Mouse (Mus musculus): ENCODE measurements at regions not wholly inside any gene's neighbourhood (a gene's known extent, or its start where the extent isn't known, plus 50 kb on each side); places are given as distances from the start of the nearest gene placed in this dataset.

DNA sequence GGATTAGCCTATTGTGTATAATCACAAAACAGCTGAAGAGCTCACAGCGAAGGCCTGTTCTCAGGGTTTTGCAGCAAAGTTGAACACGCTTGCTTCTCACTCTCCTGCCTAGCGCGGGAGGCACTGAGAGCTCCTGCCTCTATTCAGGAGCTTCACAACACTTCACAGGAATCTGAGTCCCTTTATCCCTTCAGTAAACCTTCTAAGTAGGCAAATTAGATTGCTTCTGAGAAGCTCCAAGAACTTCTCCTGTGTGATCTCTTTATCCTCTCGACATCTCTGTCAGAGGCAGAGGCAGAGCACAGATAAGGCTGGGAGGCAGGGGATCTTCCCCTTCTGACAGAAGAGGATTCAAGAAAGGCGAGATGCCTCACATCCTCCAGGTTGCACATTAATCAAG is 488.7 kb upstream of the Adamts16 start:
- Histone ChIP-seq H3K9ac (ENCODE audit: low read depth, low read length) (no peak overlapping the region), H3K27me3 (ENCODE audit: control insufficient read depth, insufficient read depth, low read length) (no peaks in the 10 kb centered on the region)

DNA sequence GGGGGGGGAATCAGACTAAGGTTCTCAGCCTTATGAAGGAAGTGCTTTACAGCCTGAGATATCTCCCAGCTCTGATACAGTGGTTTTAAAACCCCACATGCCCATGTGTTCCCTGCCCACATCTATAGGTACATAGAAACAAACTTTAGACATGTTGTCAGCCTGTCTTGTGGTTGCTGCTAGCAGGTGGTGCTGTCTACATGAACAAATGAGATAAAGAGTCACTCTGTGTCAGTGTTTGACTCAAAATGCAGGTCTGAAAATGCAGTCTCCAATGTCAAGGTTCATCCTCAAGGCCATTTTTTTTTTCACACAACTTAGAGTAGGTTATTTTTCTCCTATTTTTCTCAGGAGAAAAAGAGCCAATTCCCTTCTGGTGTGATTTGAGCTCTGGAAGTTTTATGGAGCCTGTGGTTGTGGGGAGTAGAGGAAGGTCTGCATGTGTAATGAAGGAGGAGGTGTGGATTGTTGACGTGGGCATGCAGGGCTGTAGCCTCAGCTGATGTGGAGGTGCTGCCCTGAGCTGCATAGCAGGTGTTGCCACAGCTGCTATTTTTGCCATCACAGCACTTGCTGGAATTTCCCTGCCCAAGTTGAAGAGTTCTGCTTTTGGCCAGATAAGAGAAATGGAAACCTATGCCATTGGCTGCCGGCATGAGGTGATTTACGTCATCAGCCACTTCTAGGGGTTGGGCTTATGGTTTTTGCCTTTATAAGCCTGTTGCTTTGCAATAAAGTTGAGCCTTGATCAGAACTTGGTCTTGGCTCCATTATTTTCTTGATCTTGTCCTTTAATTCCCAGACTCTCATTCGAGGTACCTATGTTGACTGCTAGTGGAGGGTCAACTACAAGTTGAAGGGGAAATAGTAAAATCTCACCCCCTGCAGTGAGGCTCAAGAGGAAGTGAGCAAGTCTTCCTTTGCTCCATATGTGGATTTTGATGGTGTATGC is 486.5 kb upstream of the Adamts16 start:
- WGBS, result 77% methylated on average over 4 of the region's 4 CpGs
- H3K4me1 ChIP-seq (replicated peaks; ENCODE audit: control insufficient read depth, insufficient read depth, low read length), result no peaks in the 10 kb centered on the region
- no peaks in the 10 kb centered on the region for H3K9me3 ChIP-seq (ENCODE audit: control insufficient read depth, low read length)
- no peaks in the 10 kb centered on the region for H3K36me3 ChIP-seq (ENCODE audit: control insufficient read depth, insufficient read depth, low read length)
- H3K4me3 ChIP-seq (ENCODE audit: low read depth, low read length), result no peak overlapping the region
- ATAC-seq (ENCODE audit: low FRiP score) (no peak), DNase-seq (ENCODE audit: low spot score) (no peak)
- H3K9ac ChIP-seq (ENCODE audit: low read depth, low read length), result no peak overlapping the region
- no peak overlapping the region for H3K4me2 ChIP-seq (replicated peaks; ENCODE audit: low read depth, low read length)
- H3K27ac ChIP-seq (ENCODE audit: low read depth, low read length), result no peak overlapping the region
- H3K27me3 ChIP-seq (ENCODE audit: control insufficient read depth, insufficient read depth, low read length), result no peaks in the 10 kb centered on the region

More for the DNA sequence above, 488.7 kb upstream of the Adamts16 start:
- Histone ChIP-seq H3K27ac (ENCODE audit: low read depth, low read length) (no peak overlapping the region), H3K4me2 (replicated peaks; ENCODE audit: low read depth, low read length) (no peak overlapping the region), H3K36me3 (ENCODE audit: control insufficient read depth, insufficient read depth, low read length) (no peaks in the 10 kb centered on the region), H3K4me1 (replicated peaks; ENCODE audit: control insufficient read depth, insufficient read depth, low read length) (no peaks in the 10 kb centered on the region), H3K4me3 (ENCODE audit: low read depth, low read length) (no peak overlapping the region), H3K9me3 (ENCODE audit: control insufficient read depth, low read length) (no peaks in the 10 kb centered on the region)
- ATAC-seq (ENCODE audit: low FRiP score) (no peak), DNase-seq (ENCODE audit: low spot score) (no peak)
- WGBS, result 40% methylated on average over 6 of the region's 6 CpGs

DNA sequence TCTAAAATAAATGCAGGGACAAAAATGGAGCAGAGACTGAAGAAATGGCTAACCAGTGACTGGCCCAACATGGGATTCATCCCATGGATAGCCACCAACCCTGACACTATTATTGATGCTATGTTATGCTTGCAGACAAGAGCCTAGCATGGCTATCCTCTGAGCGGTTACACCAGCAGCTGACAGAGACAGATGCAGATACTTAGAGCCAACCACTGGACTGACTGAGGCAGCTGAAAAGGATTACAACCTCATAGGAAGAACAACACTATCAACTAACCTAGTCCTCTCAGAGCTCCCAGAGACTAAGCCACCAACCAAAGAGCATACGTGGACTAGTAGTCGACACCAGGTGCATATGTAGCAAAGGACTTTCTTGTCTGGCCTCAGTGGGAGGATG is 478.9 kb upstream of the Adamts16 start:
- H3K27ac ChIP-seq (ENCODE audit: low read depth, low read length), result no peak overlapping the region
- no peaks in the 10 kb centered on the region for H3K27me3 ChIP-seq (ENCODE audit: control insufficient read depth, insufficient read depth, low read length)
- no peak overlapping the region for H3K4me3 ChIP-seq (ENCODE audit: low read depth, low read length)
- 81% methylated on average over 3 of the region's 3 CpGs for WGBS
- H3K9ac ChIP-seq (ENCODE audit: low read depth, low read length), result no peak overlapping the region
- no peak for DNase-seq (ENCODE audit: low spot score)
- no peaks in the 10 kb centered on the region for H3K9me3 ChIP-seq (ENCODE audit: control insufficient read depth, low read length)
- no peaks in the 10 kb centered on the region for H3K4me1 ChIP-seq (replicated peaks; ENCODE audit: control insufficient read depth, insufficient read depth, low read length)
- H3K36me3 ChIP-seq (ENCODE audit: control insufficient read depth, insufficient read depth, low read length), result no peaks in the 10 kb centered on the region
- H3K4me2 ChIP-seq (replicated peaks; ENCODE audit: low read depth, low read length), result no peak overlapping the region
- no peak for ATAC-seq (ENCODE audit: low FRiP score)

DNA sequence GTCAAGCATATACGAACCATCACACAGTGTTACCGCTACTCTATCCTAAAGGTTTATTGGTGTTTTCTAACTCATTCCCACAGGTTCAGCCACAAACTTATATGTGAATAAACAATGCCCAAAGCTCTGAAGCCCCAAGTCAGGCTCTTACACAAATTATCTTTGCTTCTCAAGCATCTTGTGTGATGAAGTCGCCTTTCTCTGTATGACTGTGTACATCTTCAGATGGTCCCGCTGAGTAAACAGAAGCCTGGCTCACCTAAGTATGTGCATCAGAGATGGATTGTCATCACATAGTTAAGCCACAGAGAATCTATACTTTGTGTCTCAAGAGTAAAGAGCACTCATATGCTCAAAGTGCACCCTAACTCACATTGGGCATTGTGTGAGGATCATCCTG is 462.3 kb upstream of the Adamts16 start:
- no peaks in the 10 kb centered on the region for H3K36me3 ChIP-seq (ENCODE audit: control insufficient read depth, insufficient read depth, low read length)
- no peaks in the 10 kb centered on the region for H3K4me1 ChIP-seq (replicated peaks; ENCODE audit: control insufficient read depth, insufficient read depth, low read length)
- no peak overlapping the region for H3K27ac ChIP-seq (ENCODE audit: low read depth, low read length)
- H3K27me3 ChIP-seq (ENCODE audit: control insufficient read depth, insufficient read depth, low read length), result no peaks in the 10 kb centered on the region
- 95% methylated on average over 4 of the region's 4 CpGs for WGBS
- no peaks in the 10 kb centered on the region for H3K9me3 ChIP-seq (ENCODE audit: control insufficient read depth, low read length)
- H3K4me2 ChIP-seq (replicated peaks; ENCODE audit: low read depth, low read length), result no peak overlapping the region
- DNase-seq (ENCODE audit: low spot score) (no peak), ATAC-seq (ENCODE audit: low FRiP score) (no peak)
- no peak overlapping the region for H3K9ac ChIP-seq (ENCODE audit: low read depth, low read length)
- no peak overlapping the region for H3K4me3 ChIP-seq (ENCODE audit: low read depth, low read length)

DNA sequence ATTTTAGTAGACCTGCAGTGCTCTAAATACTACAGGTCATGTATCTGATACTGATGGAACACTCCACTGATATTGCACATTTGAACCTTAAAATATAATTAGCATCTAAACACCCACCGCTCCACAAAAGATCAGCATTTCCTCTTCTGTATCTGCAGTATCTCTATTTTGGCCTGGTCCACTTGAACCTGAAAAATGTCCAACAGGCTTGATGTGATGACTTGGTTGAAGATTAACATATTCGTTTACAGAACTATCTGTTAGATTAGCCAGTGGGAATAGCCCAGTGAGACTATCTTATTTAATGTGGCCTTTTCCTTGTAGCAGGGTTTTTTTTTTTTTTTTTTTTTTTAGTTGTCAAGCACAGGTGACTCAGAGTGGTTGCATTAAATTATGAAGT is 434.4 kb upstream of the Adamts16 start:
- no peak overlapping the region for H3K4me3 ChIP-seq (ENCODE audit: low read depth, low read length)
- ATAC-seq (ENCODE audit: low FRiP score), result no peak
- 89% methylated on average over 2 of the region's 2 CpGs for WGBS

DNA sequence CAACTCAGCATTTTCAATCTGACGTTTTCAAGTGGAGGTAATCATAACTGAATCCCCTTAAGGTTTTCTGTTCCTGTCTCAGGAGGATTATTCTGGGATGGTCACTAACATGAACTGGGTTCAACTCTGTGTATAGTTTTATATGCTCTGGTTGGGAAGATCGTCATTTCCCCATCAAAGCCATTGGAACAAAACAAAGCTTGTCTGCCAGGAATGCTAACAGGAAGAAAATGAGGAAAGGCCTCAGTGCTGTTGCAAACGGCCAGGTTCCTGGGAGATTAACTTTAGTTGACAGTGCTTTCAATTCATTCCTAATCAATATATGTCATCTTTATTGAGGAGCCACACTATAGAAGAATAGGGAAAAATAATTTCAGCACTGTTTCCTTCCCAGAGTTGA is 432.5 kb upstream of the Adamts16 start:
- 73% methylated on average over 3 of the region's 3 CpGs for WGBS
- no peak overlapping the region for H3K4me3 ChIP-seq (ENCODE audit: low read depth, low read length)

More for the DNA sequence above, 434.4 kb upstream of the Adamts16 start:
- H3K4me1 ChIP-seq (replicated peaks; ENCODE audit: control insufficient read depth, insufficient read depth, low read length), result no peaks in the 10 kb centered on the region
- H3K9ac ChIP-seq (ENCODE audit: low read depth, low read length), result no peak overlapping the region
- H3K9me3 ChIP-seq (ENCODE audit: control insufficient read depth, low read length), result no peaks in the 10 kb centered on the region
- H3K36me3 ChIP-seq (ENCODE audit: control insufficient read depth, insufficient read depth, low read length), result no peaks in the 10 kb centered on the region
- DNase-seq (ENCODE audit: low spot score), result no peak
- H3K27ac ChIP-seq (ENCODE audit: low read depth, low read length), result no peak overlapping the region
- no peaks in the 10 kb centered on the region for H3K27me3 ChIP-seq (ENCODE audit: control insufficient read depth, insufficient read depth, low read length)
- H3K4me2 ChIP-seq (replicated peaks; ENCODE audit: low read depth, low read length), result no peak overlapping the region

DNA sequence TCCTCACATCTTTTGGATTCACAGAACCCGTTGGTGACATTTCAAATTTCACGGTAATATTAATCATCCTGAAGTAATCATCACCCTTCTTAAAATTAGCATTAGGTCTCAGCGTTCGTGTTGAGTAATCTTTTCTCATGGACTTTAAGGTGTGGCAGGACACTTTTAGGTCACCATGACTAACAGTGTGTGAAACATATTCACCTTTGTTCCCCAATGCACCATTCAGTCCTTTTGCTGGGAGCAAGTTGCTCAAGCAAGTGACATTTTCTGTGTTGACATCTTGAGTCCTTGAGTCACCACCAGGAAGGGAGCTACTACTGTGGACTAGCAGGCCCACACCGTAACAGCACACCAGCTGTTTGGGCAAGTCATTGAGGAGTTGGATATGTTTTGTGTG is 431.9 kb upstream of the Adamts16 start:
- Histone ChIP-seq H3K36me3 (ENCODE audit: control insufficient read depth, insufficient read depth, low read length) (no peaks in the 10 kb centered on the region), H3K4me2 (replicated peaks; ENCODE audit: low read depth, low read length) (no peak overlapping the region), H3K27ac (ENCODE audit: low read depth, low read length) (no peak overlapping the region), H3K4me3 (ENCODE audit: low read depth, low read length) (no peak overlapping the region), H3K27me3 (ENCODE audit: control insufficient read depth, insufficient read depth, low read length) (no peaks in the 10 kb centered on the region), H3K9ac (ENCODE audit: low read depth, low read length) (no peak overlapping the region), H3K4me1 (replicated peaks; ENCODE audit: control insufficient read depth, insufficient read depth, low read length) (no peaks in the 10 kb centered on the region), H3K9me3 (ENCODE audit: control insufficient read depth, low read length) (no peaks in the 10 kb centered on the region)
- DNase-seq (ENCODE audit: low spot score) (no peak), ATAC-seq (ENCODE audit: low FRiP score) (no peak)
- WGBS, result 86% methylated on average over 5 of the region's 5 CpGs

More for the DNA sequence above, 432.5 kb upstream of the Adamts16 start:
- Histone ChIP-seq H3K4me2 (replicated peaks; ENCODE audit: low read depth, low read length) (no peak overlapping the region), H3K4me1 (replicated peaks; ENCODE audit: control insufficient read depth, insufficient read depth, low read length) (no peaks in the 10 kb centered on the region), H3K27me3 (ENCODE audit: control insufficient read depth, insufficient read depth, low read length) (no peaks in the 10 kb centered on the region), H3K27ac (ENCODE audit: low read depth, low read length) (no peak overlapping the region), H3K36me3 (ENCODE audit: control insufficient read depth, insufficient read depth, low read length) (no peaks in the 10 kb centered on the region), H3K9ac (ENCODE audit: low read depth, low read length) (no peak overlapping the region), H3K9me3 (ENCODE audit: control insufficient read depth, low read length) (no peaks in the 10 kb centered on the region)
- ATAC-seq (ENCODE audit: low FRiP score) (no peak), DNase-seq (ENCODE audit: low spot score) (no peak)

DNA sequence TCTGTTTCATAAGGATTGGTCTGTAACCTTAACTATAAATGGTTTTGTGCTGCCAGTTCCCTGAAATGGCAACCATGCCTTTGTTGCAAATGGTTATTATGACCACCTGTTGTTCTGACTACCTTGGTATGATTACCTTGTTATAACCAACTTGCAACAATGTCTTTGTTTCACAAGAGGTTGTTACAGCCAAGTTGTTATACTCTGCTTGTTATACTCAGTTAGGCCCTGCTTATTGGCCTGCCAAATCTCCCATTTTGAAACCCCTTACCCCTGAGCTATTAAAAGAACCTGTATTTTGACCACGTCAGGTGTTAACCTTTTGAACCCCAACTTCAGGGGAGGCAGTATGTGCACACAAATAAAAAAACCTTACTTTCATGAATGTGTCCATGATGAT is 431.5 kb upstream of the Adamts16 start:
- Histone ChIP-seq H3K4me2 (replicated peaks; ENCODE audit: low read depth, low read length) (no peak overlapping the region), H3K27me3 (ENCODE audit: control insufficient read depth, insufficient read depth, low read length) (no peaks in the 10 kb centered on the region), H3K9me3 (ENCODE audit: control insufficient read depth, low read length) (no peaks in the 10 kb centered on the region), H3K27ac (ENCODE audit: low read depth, low read length) (no peak overlapping the region), H3K4me3 (ENCODE audit: low read depth, low read length) (no peak overlapping the region), H3K36me3 (ENCODE audit: control insufficient read depth, insufficient read depth, low read length) (no peaks in the 10 kb centered on the region), H3K9ac (ENCODE audit: low read depth, low read length) (no peak overlapping the region), H3K4me1 (replicated peaks; ENCODE audit: control insufficient read depth, insufficient read depth, low read length) (no peaks in the 10 kb centered on the region)
- no peak for ATAC-seq (ENCODE audit: low FRiP score)
- WGBS, result 87% methylated on average over 1 of the region's 1 CpGs
- no peak for DNase-seq (ENCODE audit: low spot score)

DNA sequence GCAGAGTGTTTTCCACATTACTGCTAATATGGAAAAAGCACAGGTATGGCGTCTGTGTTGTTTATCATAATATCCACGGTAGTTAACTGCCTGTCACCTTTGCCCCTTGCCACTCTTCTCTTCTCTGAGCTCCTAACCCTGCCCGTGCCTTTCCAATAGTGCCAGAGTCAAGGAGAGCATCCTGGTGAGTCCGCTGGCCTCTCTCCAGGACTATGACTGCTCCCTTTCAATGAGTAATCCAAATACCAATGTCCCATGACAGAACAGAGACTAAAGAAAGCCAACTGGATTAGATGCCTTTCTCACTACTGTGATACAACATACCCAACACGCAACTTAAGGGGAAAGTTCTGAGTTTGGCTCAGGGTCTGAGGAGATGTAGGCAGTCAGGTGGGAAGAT is 430.8 kb upstream of the Adamts16 start:
- H3K27ac ChIP-seq (ENCODE audit: low read depth, low read length), result no peak overlapping the region
- no peak overlapping the region for H3K9ac ChIP-seq (ENCODE audit: low read depth, low read length)
- no peaks in the 10 kb centered on the region for H3K27me3 ChIP-seq (ENCODE audit: control insufficient read depth, insufficient read depth, low read length)
- WGBS, result 78% methylated on average over 5 of the region's 5 CpGs
- H3K4me3 ChIP-seq (ENCODE audit: low read depth, low read length), result no peak overlapping the region
- no peak overlapping the region for H3K4me2 ChIP-seq (replicated peaks; ENCODE audit: low read depth, low read length)
- no peaks in the 10 kb centered on the region for H3K36me3 ChIP-seq (ENCODE audit: control insufficient read depth, insufficient read depth, low read length)
- H3K9me3 ChIP-seq (ENCODE audit: control insufficient read depth, low read length), result no peaks in the 10 kb centered on the region
- ATAC-seq (ENCODE audit: low FRiP score), result no peak
- DNase-seq (ENCODE audit: low spot score), result no peak
- H3K4me1 ChIP-seq (replicated peaks; ENCODE audit: control insufficient read depth, insufficient read depth, low read length), result no peaks in the 10 kb centered on the region

Measured in hindbrain, embryonic 11.5 days (tissue).